Mouse (Mus musculus) liver, embryonic 15.5 days (tissue): ENCODE data around the gene Lcorl. TPM values are rescaled to one million over a fixed set of nuclear protein-coding genes. Genes with fewer than 3 reads are reported as not detected.
A peak's percentile ranks its signal among the peaks of the same experiment; 100 is the strongest.
"Not testable (repeated sequence)": the region's sequence is repeated elsewhere in the genome, so short reads cannot be mapped to it uniquely, and the experiment has no call there.

ENCODE experiments used
- ATAC-seq: fragments of 200-750 bp; cut with Nextera tagmentation; 2 replicates; pipeline ENCODE4 v1.8.0; 2017; ENCODE audit warnings: moderate number of reproducible peaks, mild to moderate bottlenecking, moderate library complexity; ENCODE audit not compliant: insufficient read depth
- H3K27ac ChIP-seq: fragments of 300-500 bp; sonication (generic); replicated peaks from 2 replicates; pipeline ENCODE4 v1.5.1; 2015; ENCODE audit warnings: mild to moderate bottlenecking, inconsistent platforms
- H3K27me3 ChIP-seq: fragments of 300-500 bp; sonication (generic); 2 replicates; pipeline ENCODE4 v1.6.1; 2015; ENCODE audit warnings: mild to moderate bottlenecking, inconsistent platforms
- H3K36me3 ChIP-seq: fragments of 300-500 bp; sonication (generic); replicated peaks from 2 replicates; pipeline ENCODE4 v1.6.1; 2015; ENCODE audit warnings: moderate library complexity, mild to moderate bottlenecking, inconsistent platforms
- H3K4me1 ChIP-seq: fragments of 300-500 bp; sonication (generic); replicated peaks from 2 replicates; pipeline ENCODE4 v1.6.1; 2015; ENCODE audit warnings: inconsistent platforms
- H3K4me2 ChIP-seq: fragments of 300-500 bp; sonication (generic); 2 replicates; pipeline ENCODE4 v1.6.1; 2015; ENCODE audit warnings: moderate library complexity, mild to moderate bottlenecking, inconsistent platforms
- H3K4me3 ChIP-seq: fragments of 300-500 bp; sonication (generic); replicated peaks from 2 replicates; pipeline ENCODE4 v1.5.1; 2015; ENCODE audit warnings: mild to moderate bottlenecking, inconsistent platforms
- H3K9ac ChIP-seq: fragments of 300-500 bp; sonication (generic); 2 replicates; pipeline ENCODE4 v1.6.1; 2015; ENCODE audit warnings: moderate library complexity, mild to moderate bottlenecking, inconsistent platforms
- H3K9me3 ChIP-seq: fragments of 300-500 bp; sonication (generic); replicated peaks from 2 replicates; pipeline ENCODE4 v1.6.1; 2016; ENCODE audit warnings: inconsistent platforms
- WGBS: fragments of 180-500 bp; shearing (Covaris S2); methylation state at CpG from one replicate; pipeline ENCODE4 v1.1.7; 2015; ENCODE audit warnings: mixed read lengths; ENCODE audit not compliant: insufficient replicate concordance; 5-methylcytosine and 5-hydroxymethylcytosine counted together
- polyA plus RNA-seq: library from polyadenylated mRNA; unstranded; fragments of >200 nt; fragmentation: Nextera tagmentation; extraction: Ambion mirVana; gene quantifications from 2 replicates; pipeline ENCODE4 v1.2.1, GENCODE M21; 2015

Gene Lcorl
- polyA plus RNA-seq, 1 experiment from 2014 or later = 7.0 TPM

GRCm38 (mm10) chr5:45669598-45670279 is 187.7 kb downstream of the Lcorl start, which contains the start of gene Ncapg:
Gene Ncapg, plus strand, starts transcription at chr5:45669919.
- H3K4me3 ChIP-seq = peak within 1 kb of the TSS; percentile 91
- H3K27me3 ChIP-seq = no peaks in the 10 kb centered on the region
- H3K27ac ChIP-seq = peak within 1 kb of the TSS; percentile 93
- ATAC-seq = peak; percentile 99
- peak within 1 kb of the TSS; percentile 89 for H3K9ac ChIP-seq
- H3K9me3 ChIP-seq = no peaks in the 10 kb centered on the region
- H3K4me2 ChIP-seq = peak within 1 kb of the TSS; percentile 92
- H3K4me1 ChIP-seq = peaks cover 13% of the 10 kb centered on the region
- WGBS = under 1% methylated on average over 66 of the region's 66 CpGs
- H3K36me3 ChIP-seq = peaks cover 13% of the 10 kb centered on the region

DNA sequence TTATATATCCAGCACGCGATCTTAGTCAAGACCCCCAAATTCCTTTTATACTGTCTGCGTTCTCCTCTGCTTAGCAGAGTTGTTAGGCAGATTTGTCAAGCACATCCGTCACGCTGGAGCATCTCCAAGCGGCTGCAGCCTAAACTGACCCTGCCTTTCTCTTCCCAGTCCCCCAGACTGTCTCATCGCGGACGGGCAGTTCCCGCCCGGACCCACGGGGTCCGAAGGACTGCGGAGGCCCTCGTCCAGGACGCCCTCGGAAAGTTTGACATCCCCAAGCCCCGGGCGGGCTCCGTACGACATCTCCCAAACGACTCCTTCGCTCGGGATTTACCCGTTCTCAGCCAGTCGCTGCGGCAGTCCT is 188.2 kb downstream of the Lcorl start:
- Histone ChIP-seq H3K9me3 (no peaks in the 10 kb centered on the region), H3K9ac (peak overlapping the region; percentile 88), H3K4me1 (peaks cover 13% of the 10 kb centered on the region), H3K27me3 (no peaks in the 10 kb centered on the region), H3K4me2 (peak overlapping the region; percentile 92), H3K27ac (peak overlapping the region; percentile 93), H3K36me3 (peaks cover 11% of the 10 kb centered on the region), H3K4me3 (peak overlapping the region; percentile 91)
- peak; percentile 41 for ATAC-seq
- WGBS = under 1% methylated on average over 27 of the region's 27 CpGs

DNA sequence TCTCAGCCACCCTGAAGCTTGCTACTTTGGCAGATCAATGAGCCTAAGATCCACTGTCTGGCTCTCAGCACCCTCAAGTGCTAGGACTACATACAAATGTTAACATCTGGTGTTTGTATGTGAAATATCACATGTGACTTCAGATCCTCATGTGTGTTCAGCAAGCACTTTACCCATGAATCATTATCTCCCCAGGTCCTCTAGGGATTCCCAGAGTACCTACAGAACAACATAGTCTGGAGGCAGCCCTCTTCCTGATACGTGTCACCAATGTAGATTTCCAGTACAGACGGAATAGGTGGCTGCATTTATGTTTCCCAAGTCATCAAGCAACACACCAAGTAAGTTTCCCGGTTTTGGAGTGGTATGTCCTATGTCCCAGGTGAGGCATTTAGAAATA is 188.6 kb downstream of the Lcorl start:
- Histone ChIP-seq H3K4me3 (peak overlapping the region; percentile 91), H3K9me3 (no peaks in the 10 kb centered on the region), H3K4me2 (peak overlapping the region; percentile 92), H3K4me1 (peaks cover 13% of the 10 kb centered on the region), H3K9ac (peak overlapping the region; percentile 88), H3K27ac (peak overlapping the region; percentile 93), H3K36me3 (peaks cover 11% of the 10 kb centered on the region), H3K27me3 (no peaks in the 10 kb centered on the region)
- no peak for ATAC-seq
- under 1% methylated on average over 3 of the region's 3 CpGs for whole genome bisulfite sequencing

DNA sequence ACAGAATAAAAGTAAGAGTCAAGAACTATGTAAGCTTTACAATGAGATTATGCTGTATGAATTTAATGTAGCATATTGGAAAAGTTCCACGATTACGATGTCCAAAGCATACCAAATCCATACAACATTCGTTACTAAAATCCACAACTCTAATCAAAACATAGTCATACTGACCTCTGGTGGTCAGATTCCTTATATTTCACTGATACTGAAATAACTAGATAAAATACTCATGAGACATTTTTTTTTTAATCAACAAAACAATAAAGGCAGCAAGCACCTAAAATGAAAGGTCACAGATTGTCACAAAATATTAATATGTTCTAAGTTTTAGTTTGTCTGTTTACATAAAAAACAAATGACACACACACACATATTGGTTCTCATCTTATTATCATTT is 189.1 kb downstream of the Lcorl start:
- Histone ChIP-seq H3K27me3 (no peaks in the 10 kb centered on the region), H3K9me3 (no peaks in the 10 kb centered on the region), H3K4me3 (peak overlapping the region; percentile 91), H3K27ac (no peak overlapping the region), H3K4me1 (peaks cover 13% of the 10 kb centered on the region), H3K36me3 (peaks cover 11% of the 10 kb centered on the region), H3K4me2 (peak overlapping the region; percentile 92), H3K9ac (no peak overlapping the region)
- no peak for ATAC-seq
- 19% methylated on average over 3 of the region's 3 CpGs for WGBS

DNA sequence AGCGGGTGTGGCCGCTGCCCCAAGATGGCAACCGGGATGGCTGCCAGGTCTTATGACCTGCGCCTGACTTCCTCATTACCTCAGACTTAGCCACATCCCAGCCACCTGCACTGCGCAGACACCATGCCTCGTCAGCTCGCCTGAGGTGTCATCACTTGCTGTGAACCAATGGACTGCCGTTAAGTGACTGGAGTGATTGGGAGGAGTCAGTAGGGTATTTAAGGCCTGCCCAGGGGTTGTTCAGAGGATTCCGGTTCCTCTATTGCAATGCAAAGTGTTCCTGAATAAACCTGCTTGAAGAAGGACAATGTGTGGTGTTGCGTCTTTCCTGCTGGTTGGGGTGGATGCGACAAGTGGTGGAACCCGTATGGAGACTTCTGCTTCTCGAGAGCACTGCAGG is 199.0 kb downstream of the Lcorl start:
- H3K9ac ChIP-seq, H3K4me3 ChIP-seq, H3K27me3 ChIP-seq, H3K4me2 ChIP-seq, H3K36me3 ChIP-seq, ATAC-seq, H3K9me3 ChIP-seq, H3K4me1 ChIP-seq, H3K27ac ChIP-seq: not testable (repeated sequence)
- WGBS = 84% methylated on average over 13 of the region's 13 CpGs

DNA sequence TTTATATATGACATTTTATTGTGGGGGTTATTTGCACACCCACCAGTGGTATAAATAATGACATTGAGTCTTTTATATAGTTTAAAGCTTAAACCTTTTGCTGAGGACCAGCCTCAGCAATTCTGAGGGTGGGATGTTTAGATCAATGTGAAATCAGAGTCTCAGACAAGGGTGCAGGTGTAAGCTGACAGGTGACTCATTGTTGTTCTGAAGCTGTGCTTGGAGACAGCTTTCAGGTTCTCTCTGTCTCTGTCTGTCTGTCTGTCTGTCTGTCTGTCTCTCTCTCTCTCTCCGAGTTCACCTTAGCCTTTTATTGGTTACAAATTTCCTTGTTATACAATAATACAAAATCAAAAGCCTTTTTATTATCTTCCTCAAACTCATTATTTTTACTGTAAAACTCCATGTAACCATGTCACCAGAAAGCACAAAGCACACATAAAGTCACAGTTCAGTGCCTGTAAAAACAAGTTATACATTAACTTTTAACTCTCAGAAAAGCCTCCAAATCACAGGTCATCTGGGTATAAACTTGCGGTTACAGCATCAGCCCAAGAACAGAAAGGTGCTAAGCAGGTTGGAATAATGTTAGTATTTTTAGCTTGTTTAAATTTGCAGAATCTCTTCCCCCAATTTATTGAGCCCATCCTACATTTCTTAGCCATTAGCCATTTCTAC is 206.2 kb downstream of the Lcorl start:
- Histone ChIP-seq H3K36me3 (no peaks in the 10 kb centered on the region), H3K27ac (no peak overlapping the region), H3K4me1 (no peaks in the 10 kb centered on the region), H3K9ac (no peak overlapping the region), H3K27me3 (no peaks in the 10 kb centered on the region), H3K4me3 (no peak overlapping the region), H3K9me3 (no peaks in the 10 kb centered on the region), H3K4me2 (no peak overlapping the region)
- 76% methylated on average over 2 of the region's 2 CpGs for WGBS
- ATAC-seq = no peak

Other genes with a start within 250 kb of the Lcorl start
- 0.06 and 0.12 TPM in 2 replicates for gene Fam184b, start 218.0 kb downstream of the Lcorl start, polyA plus RNA-seq
- 44.5 and 47.7 TPM in 2 replicates for gene Ncapg, start 187.7 kb downstream of the Lcorl start, polyA plus RNA-seq